Mouse (Mus musculus) lung, embryonic 14.5 days (tissue): ENCODE measurements around the gene Gm16253. TPM values are rescaled to one million over a fixed set of nuclear protein-coding genes. Genes with fewer than 3 reads are reported as not detected.
A peak's percentile ranks its signal among the peaks of the same experiment; 100 is the strongest.

Experiments
- ATAC-seq: fragments of 200-750 bp; cut with Nextera tagmentation; 2 replicates; pipeline ENCODE4 v1.8.0; 2017; ENCODE audit warnings: mild to moderate bottlenecking, moderate TSS enrichment, moderate library complexity; ENCODE audit not compliant: insufficient read depth
- DNase-seq: peaks from one replicate; pipeline ENCODE4 v3.0.0-alpha.2; 2015
- H3K27ac ChIP-seq: fragments of 300-500 bp; sonication (generic); 2 replicates; pipeline ENCODE4 v1.5.1; 2014; ENCODE audit warnings: low read depth, mild to moderate bottlenecking, moderate library complexity
- H3K27me3 ChIP-seq: fragments of 300-500 bp; sonication (generic); 2 replicates; pipeline ENCODE4 v1.6.1; 2014; ENCODE audit warnings: low read length, control low read depth; ENCODE audit not compliant: insufficient read depth
- H3K36me3 ChIP-seq: fragments of 300-500 bp; sonication (generic); 2 replicates; pipeline ENCODE4 v1.6.1; 2014; ENCODE audit warnings: control low read depth; ENCODE audit not compliant: insufficient read depth
- H3K4me1 ChIP-seq: fragments of 300-500 bp; sonication (generic); 2 replicates; pipeline ENCODE4 v1.6.1; 2014; ENCODE audit warnings: antibody characterized with exemption, control low read depth; ENCODE audit not compliant: insufficient read depth
- H3K4me2 ChIP-seq: fragments of 300-500 bp; sonication (generic); 2 replicates; pipeline ENCODE4 v1.6.1; 2014; ENCODE audit warnings: mild to moderate bottlenecking
- H3K4me3 ChIP-seq: fragments of 300-500 bp; sonication (generic); 2 replicates; pipeline ENCODE4 v1.5.1; 2014; ENCODE audit warnings: low read depth, low read length
- H3K9ac ChIP-seq: fragments of 300-500 bp; sonication (generic); 2 replicates; pipeline ENCODE4 v1.6.1; 2014
- H3K9me3 ChIP-seq: fragments of 300-500 bp; sonication (generic); 2 replicates; pipeline ENCODE4 v1.6.1; 2016; ENCODE audit warnings: low read depth, low read length, control low read depth
- CTCF ChIP-seq: IDR thresholded peaks from 2 replicates; pipeline ENCODE4 v1.5.1; 2016; ENCODE audit warnings: antibody characterized with exemption, low read depth
- WGBS: fragments of 180-500 bp; shearing (Covaris S2); extraction: QIAGEN DNeasy Blood & Tissue Kit; methylation state at CpG from one replicate; pipeline ENCODE4 v1.1.7; 2014; 5-methylcytosine and 5-hydroxymethylcytosine counted together
- polyA plus RNA-seq: library from polyadenylated mRNA; unstranded; fragments of >200 nt; fragmentation: Nextera tagmentation; extraction: Ambion mirVana; gene quantifications from 2 replicates; pipeline ENCODE4 v1.2.1, GENCODE M21; 2014

Gm16253 gene
- polyA plus RNA-seq = 0.89 and 1.2 TPM in 2 replicates

DNA sequence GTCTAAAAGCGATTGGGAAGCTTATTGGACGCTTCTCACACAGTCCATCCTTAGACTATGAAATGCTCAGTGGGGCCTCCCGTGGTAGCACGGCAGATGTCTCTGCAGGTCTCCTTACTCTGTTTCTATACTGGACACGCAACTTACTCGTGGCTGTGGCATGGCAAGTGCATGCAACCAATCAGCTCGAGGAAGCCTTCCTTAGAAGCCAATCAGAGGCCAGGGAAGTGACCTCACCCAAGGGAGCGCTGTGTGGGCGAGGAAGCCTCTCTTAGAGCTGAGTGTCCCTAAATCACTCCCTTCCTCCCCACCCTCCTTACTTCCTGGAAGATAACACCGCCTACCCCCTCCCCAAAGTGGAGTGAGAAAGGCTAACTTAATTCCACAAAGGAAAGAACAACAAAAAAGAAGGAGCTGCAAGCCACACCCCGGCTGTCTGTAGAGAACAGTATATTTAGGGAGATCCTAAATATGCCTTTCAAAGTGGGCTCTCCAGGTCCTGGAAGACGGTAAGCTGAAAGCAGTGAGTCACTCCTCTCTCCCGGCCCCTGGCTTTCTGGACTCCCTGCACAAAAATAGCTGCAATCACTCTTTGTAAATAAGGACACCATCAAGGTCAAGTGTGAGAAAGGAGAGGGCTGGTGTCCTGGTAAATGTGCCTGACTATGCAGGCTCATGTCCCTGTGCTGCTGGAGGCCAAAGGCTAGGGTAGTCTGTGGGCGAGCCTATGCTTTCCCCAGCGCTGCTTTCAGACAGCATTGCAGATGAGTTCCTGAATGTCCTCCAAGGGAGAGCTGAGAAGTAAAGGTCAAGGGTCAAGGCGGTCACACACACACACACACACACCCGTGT lies at the start of gene Gm16253:
Gene Gm16253, plus strand, starts transcription at position 295 of the 852 bp plus-strand sequence.
- Histone ChIP-seq H3K9ac (no peak within 1 kb of the TSS), H3K9me3 (no peaks in the 10 kb centered on the region), H3K27me3 (no peaks in the 10 kb centered on the region), H3K4me1 (peaks cover 15% of the 10 kb centered on the region; the same call in 1 of the 2 replicates), H3K4me2 (peak within 1 kb of the TSS; percentile 53), H3K27ac (peak within 1 kb of the TSS; percentile 89), H3K4me3 (peak within 1 kb of the TSS; percentile 5; the same call in 1 of the 2 replicates), H3K36me3 (0 out of 2 replicates have a peak, but pooled peaks cover 5% of the 10 kb centered on the region)
- 0 out of 2 replicates have a peak, but pooled peaks have one; percentile 18 for TF ChIP-seq CTCF
- WGBS = 18% methylated on average over 17 of the region's 17 CpGs
- DNase-seq (peak; percentile 94), ATAC-seq (peak; percentile 87)

DNA sequence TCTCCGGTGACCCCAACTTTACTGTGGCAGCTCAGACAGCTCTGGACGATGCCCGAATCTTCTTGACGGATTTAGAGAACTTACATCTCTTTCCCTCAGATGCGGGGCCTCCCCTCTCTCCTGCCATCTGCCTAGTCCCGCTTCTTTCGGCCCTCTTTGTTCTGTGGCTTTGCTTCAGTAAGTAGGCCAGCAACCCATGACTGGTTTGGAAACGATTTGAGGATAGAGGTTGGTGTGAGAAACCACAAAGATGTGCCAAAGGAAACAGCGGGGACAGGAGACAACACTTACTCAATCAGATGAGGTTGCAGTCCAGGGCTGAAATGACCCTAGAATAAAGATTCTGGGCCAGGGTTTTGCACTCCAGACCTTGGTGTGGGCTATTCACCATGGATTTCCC lies 48.3 kb upstream of the Gm16253 start:
- ATAC-seq = no peak
- no peak for DNase-seq
- Histone ChIP-seq H3K36me3 (no peaks in the 10 kb centered on the region), H3K9me3 (no peaks in the 10 kb centered on the region), H3K4me1 (no peaks in the 10 kb centered on the region), H3K4me3 (no peak overlapping the region), H3K4me2 (no peak overlapping the region), H3K27ac (no peak overlapping the region), H3K9ac (no peak overlapping the region), H3K27me3 (peaks cover 33% of the 10 kb centered on the region)
- 51% methylated on average over 9 of the region's 9 CpGs for WGBS
- no peak for TF ChIP-seq CTCF

DNA sequence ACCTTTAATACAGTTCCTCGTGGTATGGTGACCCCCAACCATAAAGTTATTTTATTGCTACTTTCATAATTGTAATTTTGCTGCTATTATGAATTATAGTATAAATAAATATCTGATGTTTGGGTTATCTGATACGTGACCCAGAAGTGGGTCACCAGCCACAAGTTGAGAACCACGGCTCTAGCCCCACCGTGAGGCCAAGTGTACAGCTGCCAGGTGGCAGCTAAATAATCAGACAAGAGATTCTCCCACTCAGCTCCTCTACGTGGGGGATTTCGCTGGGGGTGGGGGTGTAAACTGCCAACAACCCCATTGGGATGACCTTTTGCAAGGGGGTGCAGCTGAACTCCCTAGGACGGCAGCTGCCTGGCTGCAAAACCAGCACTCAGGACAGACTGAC lies 44.7 kb upstream of the Gm16253 start:
- Histone ChIP-seq H3K27me3 (peaks cover 18% of the 10 kb centered on the region), H3K36me3 (no peaks in the 10 kb centered on the region), H3K9ac (no peak overlapping the region), H3K9me3 (no peaks in the 10 kb centered on the region), H3K27ac (no peak overlapping the region), H3K4me3 (no peak overlapping the region), H3K4me2 (no peak overlapping the region), H3K4me1 (no peaks in the 10 kb centered on the region)
- WGBS = 29% methylated on average over 7 of the region's 7 CpGs
- no peak for TF ChIP-seq CTCF
- DNase-seq (no peak), ATAC-seq (no peak)

DNA sequence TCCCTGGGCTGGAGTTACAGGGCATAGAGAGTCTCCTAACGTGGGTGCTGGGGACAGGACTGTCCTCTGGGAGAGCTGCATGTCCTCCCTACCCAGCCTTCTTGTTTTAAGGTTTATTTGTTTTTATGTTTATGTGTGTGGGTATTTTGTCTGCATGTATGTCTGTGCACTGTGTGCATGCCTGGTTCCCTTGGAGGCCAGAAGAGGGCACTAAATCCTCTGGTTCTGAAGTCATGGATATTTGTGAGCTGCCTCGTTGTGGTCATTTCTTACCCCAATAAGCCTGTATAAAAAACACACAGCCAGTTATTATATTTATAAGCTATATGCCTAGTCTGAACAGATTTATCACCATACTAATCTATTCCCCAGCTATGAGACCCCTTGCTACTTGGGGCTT lies 42.5 kb upstream of the Gm16253 start:
- no peak for TF ChIP-seq CTCF
- Histone ChIP-seq H3K27me3 (no peaks in the 10 kb centered on the region), H3K9ac (no peak overlapping the region), H3K4me3 (no peak overlapping the region), H3K27ac (no peak overlapping the region), H3K4me2 (no peak overlapping the region), H3K9me3 (no peaks in the 10 kb centered on the region), H3K4me1 (no peaks in the 10 kb centered on the region), H3K36me3 (no peaks in the 10 kb centered on the region)
- WGBS = 38% methylated on average over 2 of the region's 2 CpGs
- ATAC-seq (no peak), DNase-seq (no peak)

DNA sequence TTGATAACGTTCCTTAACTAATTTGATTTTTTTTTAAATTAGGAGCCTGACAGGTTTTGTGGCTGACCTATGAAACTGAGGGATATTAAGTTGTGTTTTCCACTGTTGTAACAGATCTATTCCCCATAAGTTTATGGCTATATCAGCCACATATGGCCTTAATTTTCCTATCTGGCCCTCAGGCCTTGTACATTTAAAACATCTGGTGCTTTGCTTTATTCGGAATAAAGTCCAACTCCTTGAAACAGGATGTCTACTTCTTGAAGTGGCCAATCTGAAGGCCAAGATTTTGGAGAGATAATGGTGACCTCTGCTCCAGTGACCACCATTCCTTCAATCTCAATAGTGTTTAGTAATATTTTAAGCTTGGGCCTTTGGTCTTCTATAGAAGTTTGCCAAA lies 37.5 kb upstream of the Gm16253 start:
- no peak for ATAC-seq
- 62% methylated on average over 2 of the region's 2 CpGs for WGBS

DNA sequence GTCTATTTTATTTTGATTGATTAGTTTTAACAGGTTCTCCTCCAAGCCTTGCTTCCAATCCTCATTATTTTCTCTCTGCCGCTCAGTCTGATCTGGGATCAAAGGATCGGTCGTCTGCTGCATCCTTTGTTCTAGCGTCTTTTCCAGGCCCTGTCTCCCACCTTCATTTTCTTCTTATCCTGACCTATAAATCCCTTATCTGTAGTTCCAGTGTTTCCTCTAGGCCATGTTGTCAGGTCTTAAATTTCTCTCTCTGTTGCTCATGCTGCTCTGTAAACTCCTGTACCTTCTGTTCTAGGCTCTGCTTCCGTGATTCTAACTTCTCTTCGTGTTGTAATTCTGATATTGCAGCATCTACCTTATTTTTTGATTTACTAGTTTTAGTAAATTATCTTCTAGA lies 36.0 kb upstream of the Gm16253 start:
- H3K36me3 ChIP-seq = no peaks in the 10 kb centered on the region
- H3K4me2 ChIP-seq = no peak overlapping the region
- no peak overlapping the region for H3K27ac ChIP-seq
- no peak for DNase-seq
- no peak for TF ChIP-seq CTCF
- no peaks in the 10 kb centered on the region for H3K9me3 ChIP-seq
- no peak for ATAC-seq
- no peak overlapping the region for H3K4me3 ChIP-seq
- H3K27me3 ChIP-seq = no peaks in the 10 kb centered on the region
- H3K4me1 ChIP-seq = no peaks in the 10 kb centered on the region
- H3K9ac ChIP-seq = no peak overlapping the region
- 46% methylated on average over 6 of the region's 6 CpGs for WGBS

More for the DNA sequence above, 37.5 kb upstream of the Gm16253 start:
- H3K9ac ChIP-seq = no peak overlapping the region
- no peak for TF ChIP-seq CTCF
- no peaks in the 10 kb centered on the region for H3K4me1 ChIP-seq
- no peaks in the 10 kb centered on the region for H3K9me3 ChIP-seq
- DNase-seq = no peak
- no peak overlapping the region for H3K27ac ChIP-seq
- no peaks in the 10 kb centered on the region for H3K27me3 ChIP-seq
- H3K4me3 ChIP-seq = no peak overlapping the region
- no peaks in the 10 kb centered on the region for H3K36me3 ChIP-seq
- no peak overlapping the region for H3K4me2 ChIP-seq

DNA sequence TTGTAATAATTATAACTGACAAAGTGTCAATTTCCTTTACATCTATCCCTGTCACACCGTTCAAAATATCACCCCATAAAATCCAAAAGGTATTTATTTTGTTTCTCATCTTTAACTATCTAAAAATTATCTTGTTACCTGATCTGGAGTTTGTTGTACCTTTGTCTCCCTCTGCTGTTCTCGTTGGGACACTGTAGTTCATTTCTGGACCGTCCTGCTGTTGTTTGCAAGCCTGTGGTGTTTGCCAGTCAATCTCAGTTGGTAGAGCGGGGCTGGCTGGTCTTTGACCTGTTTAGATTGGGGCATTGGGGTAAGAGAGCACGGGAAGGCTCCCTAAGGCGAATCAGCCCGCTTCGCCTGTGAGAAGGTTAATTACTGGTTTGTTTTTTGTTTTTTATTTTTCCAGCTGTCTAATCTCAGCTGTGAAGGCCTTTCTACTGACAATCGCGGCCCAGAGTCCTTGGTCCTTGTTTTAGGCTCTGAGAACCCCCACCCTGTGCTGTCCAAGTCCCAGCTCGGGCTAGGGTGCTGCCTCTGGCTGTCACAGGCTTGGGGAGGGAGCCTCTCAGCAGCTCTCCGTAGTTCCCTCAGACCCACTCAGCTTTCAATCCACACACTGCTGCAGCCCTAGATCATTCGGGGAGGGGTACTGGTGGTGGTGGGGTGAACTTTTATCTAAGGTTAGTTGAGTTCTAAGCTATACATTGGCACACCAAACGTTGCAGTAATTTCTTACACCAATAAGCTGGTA lies 35.3 kb upstream of the Gm16253 start:
- no peak for ATAC-seq
- no peaks in the 10 kb centered on the region for H3K4me1 ChIP-seq
- H3K27ac ChIP-seq = no peak overlapping the region
- no peaks in the 10 kb centered on the region for H3K36me3 ChIP-seq
- H3K4me2 ChIP-seq = no peak overlapping the region
- H3K27me3 ChIP-seq = no peaks in the 10 kb centered on the region
- 15% methylated on average over 14 of the region's 14 CpGs for WGBS
- no peaks in the 10 kb centered on the region for H3K9me3 ChIP-seq
- peak; percentile 46 for TF ChIP-seq CTCF
- no peak overlapping the region for H3K9ac ChIP-seq
- DNase-seq = peak; percentile 37
- H3K4me3 ChIP-seq = no peak overlapping the region
